19 mouse cellular contexts compared by ENCODE assay signal in genomic region chr6:80905220-80905619, GRCm38 (mm10).
DNase-seq lines count a peak whose midpoint lies in the region; ATAC-seq lines count a peak whose summit lies in the region.
"Had no signal": no experiment of that assay in that cellular context is flagged by ENCODE, and none has a peak within 500 bp of the region (broad histone marks: within the 10 kb centered on the region; RNA-seq: fewer than 3 reads in every experiment).

No protein-coding gene starts in this region.

- H3K9me3 ChIP-seq in forebrain, embryonic 16.5 days (ENCODE audit: control insufficient read depth, low read length) = no peaks in the 10 kb centered on the region
- H3K9me3 ChIP-seq: embryonic facial prominence, embryonic 12.5 days; heart, embryonic 13.5 days; hindbrain, embryonic 12.5 days had no signal

- H3K27ac ChIP-seq in forebrain, embryonic 16.5 days (ENCODE audit: low read length) = no peak overlapping the region
- H3K27ac ChIP-seq: embryonic facial prominence, embryonic 12.5 days; heart, embryonic 13.5 days; hindbrain, embryonic 12.5 days had no signal

- no peaks in the 10 kb centered on the region for H3K27me3 ChIP-seq in forebrain, embryonic 16.5 days (replicated peaks; ENCODE audit: control insufficient read depth, insufficient read depth, low read length)
- H3K27me3 ChIP-seq: embryonic facial prominence, embryonic 12.5 days; heart, embryonic 13.5 days; hindbrain, embryonic 12.5 days had no signal

- 57% methylated on average over 2 of the region's 2 CpGs for WGBS in forebrain, embryonic 16.5 days

- H3K9ac ChIP-seq in forebrain, embryonic 16.5 days (replicated peaks; ENCODE audit: low read depth, low read length) = no peak overlapping the region
- H3K9ac ChIP-seq: embryonic facial prominence, embryonic 12.5 days; heart, embryonic 13.5 days; hindbrain, embryonic 12.5 days had no signal

- no peaks in the 10 kb centered on the region for H3K4me1 ChIP-seq in forebrain, embryonic 16.5 days (replicated peaks; ENCODE audit: control insufficient read depth, insufficient read depth, low read length)
- H3K4me1 ChIP-seq: embryonic facial prominence, embryonic 12.5 days; heart, embryonic 13.5 days; hindbrain, embryonic 12.5 days had no signal

- no peak overlapping the region for H3K4me2 ChIP-seq in forebrain, embryonic 16.5 days (ENCODE audit: low read length)
- H3K4me2 ChIP-seq: embryonic facial prominence, embryonic 12.5 days; heart, embryonic 13.5 days; hindbrain, embryonic 12.5 days had no signal

- peak; percentile 32 for DNase-seq in layer of hippocampus, adult 11-12 months (ENCODE audit: low spot score)
- DNase-seq in layer of hippocampus, postnatal 25 days (ENCODE audit: extremely low spot score in 1 of 2, low spot score in 1 of 2) = no peak
- DNase-seq in layer of hippocampus, adult 9-10 months (ENCODE audit: low spot score) = peak; percentile 51
- DNase-seq in kidney, adult 9 months = no peak
- DNase-seq in right cerebral cortex, postnatal 10 days (ENCODE audit: low spot score in 2 of 2) = no peak
- DNase-seq: adrenal gland, adult 2 months; adrenal gland, postnatal 36 days; cerebellum, adult 11-12 months; cerebellum, adult 9-10 months; cerebellum, postnatal 25 days; gastrocnemius, postnatal 36 days; heart, adult 11 months; heart, postnatal 4 days had no signal

- H3K36me3 ChIP-seq in forebrain, embryonic 16.5 days (ENCODE audit: control insufficient read depth, insufficient read depth) = no peaks in the 10 kb centered on the region
- H3K36me3 ChIP-seq: embryonic facial prominence, embryonic 12.5 days; heart, embryonic 13.5 days; hindbrain, embryonic 12.5 days had no signal

- peak; percentile 85 for ATAC-seq in forebrain, embryonic 16.5 days
- ATAC-seq: hindbrain, embryonic 16.5 days; inflammation-experienced regulatory T-cells, adult 6 months had no signal

- no peak overlapping the region for H3K4me3 ChIP-seq in forebrain, embryonic 16.5 days (replicated peaks; ENCODE audit: low read length)
- H3K4me3 ChIP-seq: embryonic facial prominence, embryonic 12.5 days; heart, embryonic 13.5 days; hindbrain, embryonic 12.5 days had no signal

Comparison
In these comparisons a context has a peak if more than half of its experiments do, and no peak if none do; other contexts are left out.
1. DNase-seq: peak in layer of hippocampus, adult 11-12 months (single experiment) and layer of hippocampus, adult 9-10 months (single experiment); none in layer of hippocampus, postnatal 25 days (0 of 2), kidney, adult 9 months (single experiment) and right cerebral cortex, postnatal 10 days (0 of 2).